Mouse (Mus musculus): ENCODE data around the gene Hrg.
"Not testable (repeated sequence)": the region's sequence is repeated elsewhere in the genome, so short reads cannot be mapped to it uniquely, and the experiment has no call there.

The Hrg gene

GRCm38 (mm10) chr16:22950840-22951395, at the start of gene Hrg:
Gene Hrg (plus strand): TSS chr16:22951072.
- no peak for DNase-seq (ENCODE audit: low spot score)

DNA sequence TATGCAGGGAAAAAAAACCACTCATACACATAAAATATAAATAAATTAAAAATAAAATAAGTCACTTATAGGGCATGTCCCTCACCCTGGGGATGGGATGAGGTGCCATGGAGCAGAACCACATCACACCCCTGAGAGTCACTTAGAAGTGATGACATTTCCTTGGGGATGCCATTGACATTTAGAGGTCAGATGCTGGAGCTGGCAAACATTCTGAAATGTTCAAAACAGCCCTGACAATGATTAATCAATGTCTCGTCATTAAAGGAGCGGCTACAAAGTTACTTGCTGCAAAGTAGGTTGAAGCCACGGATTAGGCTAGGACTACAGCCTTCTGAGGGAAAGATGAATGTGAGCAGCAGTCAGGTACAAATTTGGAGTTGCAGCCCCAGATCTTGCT, 49.5 kb upstream of the Hrg start:
- no peak for DNase-seq (ENCODE audit: low spot score)

- no peak for DNase-seq (ENCODE audit: low spot score)
Measured at GRCm38 (mm10) chr16:22909290-22909689, 41.6 kb upstream of the Hrg start.

GRCm38 (mm10) chr16:22911986-22912385, 38.9 kb upstream of the Hrg start:
- peak; percentile 5 for DNase-seq (ENCODE audit: low spot score)

DNA sequence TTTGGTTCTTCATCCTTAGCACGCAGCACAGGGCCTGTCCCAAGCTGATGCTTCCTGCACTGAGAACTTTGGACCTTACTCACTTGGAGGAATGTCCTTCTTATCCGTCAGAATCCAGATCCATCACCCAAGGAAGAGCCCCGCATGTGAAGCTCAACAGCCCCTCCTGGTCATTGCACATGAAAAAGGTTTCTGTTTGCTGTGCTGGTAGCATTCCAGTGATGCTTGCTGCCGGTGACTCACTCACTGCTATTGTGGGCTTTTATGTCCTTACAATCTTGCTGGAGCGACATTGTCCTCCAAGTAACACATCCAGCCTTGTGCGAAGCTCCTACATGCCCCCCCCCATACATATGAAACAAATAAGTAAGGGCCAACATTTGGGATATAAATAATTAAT, 38.0 kb upstream of the Hrg start:
- DNase-seq (ENCODE audit: low spot score): no peak

- DNase-seq (ENCODE audit: low spot score): no peak
Measured at GRCm38 (mm10) chr16:22914276-22914675, 36.6 kb upstream of the Hrg start.

GRCm38 (mm10) chr16:22918034-22918433, 32.8 kb upstream of the Hrg start, which contains the start of gene Fetub:
Gene Fetub (plus strand): TSS chr16:22918334.
- no peak for DNase-seq (ENCODE audit: low spot score)

DNA sequence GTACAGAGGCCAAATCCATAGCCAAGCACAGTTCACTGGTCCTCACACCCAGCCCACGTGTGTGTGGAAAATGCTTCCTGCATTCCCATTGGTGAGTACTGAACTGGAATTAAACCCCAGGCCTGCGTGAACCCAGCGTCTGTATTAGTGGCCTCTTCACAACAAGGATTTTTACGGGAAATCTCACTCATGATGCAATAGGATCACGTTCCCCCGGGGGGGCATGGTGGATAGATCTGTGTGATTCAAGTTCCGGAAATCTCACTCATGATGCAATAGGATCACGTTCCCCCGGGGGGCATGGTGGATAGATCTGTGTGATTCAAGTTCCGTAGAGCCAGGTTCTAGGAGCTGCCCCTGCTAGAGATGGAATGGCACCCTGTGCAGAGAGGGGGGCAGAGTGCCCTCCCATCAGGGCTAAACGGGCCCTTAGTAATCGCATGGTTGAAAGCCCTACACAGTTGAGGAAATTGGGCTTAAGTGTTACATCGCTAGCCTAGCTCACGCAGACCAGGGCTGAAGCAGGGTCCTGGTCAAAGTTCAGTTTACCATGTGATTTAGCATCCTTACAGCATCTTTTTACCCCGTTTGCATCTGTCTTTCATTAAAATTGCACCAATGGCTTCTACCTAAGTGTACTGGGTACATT, 32.1 kb upstream of the Hrg start:
- DNase-seq (ENCODE audit: low spot score): no peak

DNA sequence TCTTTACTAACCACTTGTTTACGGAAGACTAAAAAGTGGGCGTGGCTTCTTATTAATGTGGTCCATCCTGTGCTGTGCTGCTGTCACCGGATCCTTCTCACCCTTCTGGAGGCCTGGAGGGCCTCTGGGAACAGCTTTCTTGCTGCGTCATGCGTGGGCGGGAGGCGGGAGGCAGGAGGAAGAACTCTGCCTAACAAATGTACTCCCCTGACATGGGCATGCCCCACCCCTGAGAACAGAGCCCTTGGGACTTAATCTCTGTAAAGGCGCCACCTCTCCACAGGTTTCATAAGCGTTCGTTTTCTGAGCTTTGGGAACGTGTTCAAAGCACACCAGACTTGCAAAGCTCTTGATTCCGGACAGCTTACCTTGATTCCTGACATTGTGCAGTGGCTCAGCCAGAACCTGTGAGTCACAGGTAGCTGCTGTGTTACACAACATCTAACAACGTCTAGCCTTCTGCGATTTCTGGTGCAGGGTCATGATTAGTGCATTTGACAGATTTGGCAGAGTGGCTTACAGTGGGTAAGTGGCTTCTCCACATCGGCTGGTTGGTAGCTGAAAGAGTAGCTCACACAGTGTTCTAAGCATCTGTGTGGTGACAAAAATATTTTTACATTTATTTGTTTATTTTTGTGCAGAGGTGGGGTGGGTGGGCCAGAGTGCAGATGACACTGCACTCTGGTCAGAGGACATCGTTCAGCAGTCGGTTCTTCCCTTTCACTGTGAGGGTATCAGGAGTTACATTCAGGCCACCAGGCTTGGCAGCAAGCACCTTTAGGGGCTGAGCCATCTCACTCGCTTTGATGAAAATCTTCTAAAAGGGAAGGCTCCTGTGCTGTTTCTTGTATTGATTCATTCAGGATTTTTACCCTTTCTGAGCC, 30.7 kb upstream of the Hrg start:
- no peak for DNase-seq (ENCODE audit: low spot score)

- DNase-seq (ENCODE audit: low spot score): no peak
Measured at GRCm38 (mm10) chr16:22921761-22922160, 29.1 kb upstream of the Hrg start.

DNA sequence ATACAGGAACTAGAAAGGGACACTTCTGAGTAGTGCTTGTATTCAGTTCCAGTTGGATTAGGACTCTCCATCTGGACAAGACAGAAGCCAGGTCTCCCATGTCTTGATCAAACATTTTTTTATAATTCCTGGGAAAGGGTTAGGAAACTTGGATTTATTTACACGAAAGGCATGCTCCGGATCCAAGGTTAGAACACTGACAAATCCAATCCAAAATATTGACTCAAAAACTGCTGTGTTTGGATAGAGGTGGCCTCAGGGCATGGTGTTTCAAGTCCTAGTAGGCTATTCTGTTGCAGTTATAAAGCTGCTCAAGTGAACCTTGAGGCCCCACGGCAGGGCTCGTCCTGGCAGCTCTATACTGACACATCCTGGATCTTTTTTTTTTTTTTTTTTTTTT, 28.4 kb upstream of the Hrg start:
- no peak for DNase-seq (ENCODE audit: low spot score)

DNA sequence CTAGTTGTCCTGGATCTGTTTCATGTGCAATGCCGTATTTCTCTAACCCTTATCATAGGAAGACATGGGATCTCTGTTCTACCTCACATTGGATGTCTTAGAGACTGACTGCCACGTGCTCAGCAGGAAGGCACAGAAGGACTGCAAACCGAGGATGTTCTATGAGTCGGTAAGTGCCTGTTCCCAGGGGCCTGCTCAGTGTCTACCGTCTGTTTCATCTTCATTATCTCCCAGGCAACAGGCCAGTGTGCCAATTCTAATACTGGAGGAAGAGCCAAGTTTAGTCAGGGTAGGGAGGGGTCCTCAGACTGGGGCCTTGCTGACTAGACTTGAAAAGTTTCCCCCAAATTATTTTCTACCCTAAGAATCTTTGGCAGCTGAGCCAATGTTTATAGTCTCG, 21.3 kb upstream of the Hrg start:
- peak; percentile 40 for DNase-seq (ENCODE audit: low spot score)

DNA sequence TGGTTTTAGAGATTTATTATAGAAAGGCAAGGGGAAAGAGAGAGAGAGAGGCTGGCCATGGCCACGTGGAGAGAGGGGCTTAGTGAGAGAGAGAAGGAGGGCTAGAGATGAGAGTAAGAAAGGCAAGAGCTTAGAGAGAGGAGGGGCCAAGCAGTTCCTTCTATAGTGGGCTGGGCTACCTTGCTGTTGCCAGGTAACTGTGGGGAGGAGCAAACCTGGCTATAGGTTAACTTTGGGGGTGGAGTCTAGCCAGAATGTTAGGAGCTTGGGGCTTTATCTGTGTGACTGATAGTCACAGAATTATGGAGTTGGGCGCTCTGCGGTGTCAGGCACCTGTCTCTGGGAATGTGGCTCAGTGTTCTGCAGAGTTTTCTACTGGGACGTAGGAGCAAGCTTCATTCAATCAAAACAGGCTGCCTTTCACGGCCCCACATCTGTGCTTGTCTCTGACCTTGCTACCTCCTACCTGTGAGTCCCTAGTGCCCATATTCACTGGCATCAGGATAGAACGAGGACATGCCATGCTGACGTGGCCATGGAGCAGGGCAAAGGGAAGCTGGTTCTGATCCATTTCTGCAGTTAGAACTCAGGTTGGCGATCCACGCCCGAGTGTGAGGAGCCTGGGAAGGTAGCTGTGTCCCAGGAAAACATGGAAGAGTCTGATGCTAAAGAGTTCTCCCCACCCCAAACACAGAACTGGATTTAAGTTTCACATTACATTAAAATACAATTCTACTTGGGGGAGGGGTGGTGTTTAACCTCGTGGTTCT, 19.3 kb upstream of the Hrg start:
- DNase-seq (ENCODE audit: low spot score): no peak

- no peak for DNase-seq (ENCODE audit: low spot score)
Measured at GRCm38 (mm10) chr16:22937631-22938030, 13.2 kb upstream of the Hrg start.

GRCm38 (mm10) chr16:22938541-22938940, 12.3 kb upstream of the Hrg start:
- DNase-seq (ENCODE audit: low spot score): no peak

DNA sequence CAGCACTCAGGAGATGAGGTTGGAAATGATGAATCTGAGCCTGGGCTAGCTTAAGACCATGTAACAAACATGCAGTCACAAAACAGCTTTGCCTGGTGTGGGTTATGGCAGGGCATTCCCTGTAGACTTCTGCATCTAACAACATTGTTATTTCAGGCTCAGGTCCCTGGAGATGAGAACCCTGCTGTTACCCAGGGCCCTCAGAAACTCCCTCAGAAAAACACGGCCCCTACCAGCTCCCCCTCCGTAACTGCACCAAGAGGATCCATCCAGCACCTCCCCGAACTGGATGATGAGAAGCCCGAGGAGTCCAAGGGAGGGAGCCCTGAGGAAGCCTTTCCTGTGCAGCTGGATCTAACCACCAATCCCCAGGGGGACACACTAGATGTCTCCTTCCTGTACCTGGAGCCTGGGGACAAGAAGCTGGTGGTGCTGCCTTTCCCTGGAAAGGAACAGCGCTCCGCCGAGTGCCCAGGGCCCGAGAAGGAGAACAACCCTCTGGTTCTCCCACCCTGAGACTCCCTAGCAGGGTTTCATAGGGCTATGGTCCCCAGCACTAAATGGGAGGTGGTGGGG, 11.7 kb upstream of the Hrg start:
- DNase-seq (ENCODE audit: low spot score): no peak

DNA sequence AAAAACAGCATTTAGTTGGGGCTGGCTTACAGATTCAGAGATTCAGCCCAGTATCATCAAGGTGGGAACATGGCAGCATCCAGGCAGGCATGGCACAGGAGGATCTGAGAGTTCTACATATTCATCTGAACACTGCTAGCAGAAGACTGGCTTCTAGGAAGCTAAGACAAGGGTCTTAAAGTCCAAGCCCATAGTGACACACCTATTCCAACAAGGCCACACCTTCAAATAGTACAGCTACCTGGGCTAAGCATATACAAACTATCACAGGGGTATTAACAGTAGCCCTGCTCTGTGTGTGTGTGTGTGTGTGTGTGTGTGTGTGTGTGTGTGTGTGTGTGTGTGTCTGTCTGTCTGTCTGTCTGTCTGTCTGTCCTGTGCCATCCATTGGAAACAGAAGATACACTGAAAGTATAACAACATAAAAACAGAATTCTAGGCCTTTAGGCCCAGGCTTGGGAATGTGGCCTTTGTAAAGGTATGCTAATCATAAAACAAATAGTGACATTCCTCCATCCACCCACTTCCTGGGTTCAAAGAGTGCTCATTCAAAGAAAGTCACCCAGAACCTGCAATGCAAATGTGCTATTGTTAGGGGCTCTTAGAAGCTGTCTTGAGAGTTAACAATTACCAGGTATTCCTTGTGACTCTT, 8.9 kb upstream of the Hrg start:
- DNase-seq (ENCODE audit: low spot score): not testable (repeated sequence)

DNA sequence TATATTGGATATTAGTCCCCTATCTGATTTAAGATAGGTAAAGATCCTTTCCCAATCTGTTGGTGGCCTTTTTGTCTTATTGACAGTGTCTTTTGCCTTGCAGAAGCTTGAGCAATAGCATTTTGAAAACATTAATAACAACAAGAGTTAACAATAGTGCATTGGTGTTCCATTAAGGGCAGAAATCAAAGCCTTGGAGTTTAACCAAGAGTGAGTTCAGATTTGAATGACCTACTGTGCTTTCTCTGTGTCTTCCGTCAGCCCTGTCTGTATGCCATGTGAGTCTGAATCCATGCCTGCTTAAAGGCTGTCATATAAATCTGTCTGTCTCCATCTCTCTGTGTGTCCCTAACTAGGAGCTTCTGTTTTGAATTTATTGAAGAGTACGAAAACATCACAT, 3.5 kb upstream of the Hrg start:
- DNase-seq (ENCODE audit: low spot score): no peak

GRCm38 (mm10) chr16:22953069-22953468, 2.2 kb downstream of the Hrg start:
- no peak for DNase-seq (ENCODE audit: low spot score)

- no peak for DNase-seq (ENCODE audit: low spot score)
Measured at GRCm38 (mm10) chr16:22955397-22956084, 4.7 kb downstream of the Hrg start.

GRCm38 (mm10) chr16:22956085-22956439, 5.2 kb downstream of the Hrg start:
- DNase-seq (ENCODE audit: low spot score): no peak

All from layer of hippocampus, adult 11-12 months (tissue).